Mouse (Mus musculus): Measurements from ENCODE around the gene Oaf. TPM values are rescaled to one million over a fixed set of nuclear protein-coding genes. Genes with fewer than 3 reads are reported as not detected.

Gene Oaf
- polyA plus RNA-seq, 1 experiment from 2014 or later = 28.6 TPM

GRCm38 (mm10) chr9:43267357-43267756, 27.6 kb upstream of the Oaf start:
- H3K4me1 ChIP-seq (ENCODE audit: control insufficient read depth, insufficient read depth, low read length) = peaks cover 23% of the 10 kb centered on the region
- H3K36me3 ChIP-seq (ENCODE audit: control insufficient read depth, insufficient read depth, low read length) = no peaks in the 10 kb centered on the region
- no peak for ATAC-seq (ENCODE audit: low FRiP score)
- WGBS = 85% methylated on average over 8 of the region's 8 CpGs
- no peak overlapping the region for H3K4me3 ChIP-seq (ENCODE audit: low read depth, low read length)
- no peaks in the 10 kb centered on the region for H3K9me3 ChIP-seq (ENCODE audit: control insufficient read depth, low read length)
- H3K27me3 ChIP-seq (ENCODE audit: control insufficient read depth, insufficient read depth, low read length) = peaks cover 29% of the 10 kb centered on the region
- H3K9ac ChIP-seq (ENCODE audit: low read length) = no peak overlapping the region
- no peak overlapping the region for H3K4me2 ChIP-seq
- H3K27ac ChIP-seq (ENCODE audit: low read depth, low read length) = no peak overlapping the region
- DNase-seq (ENCODE audit: low spot score, missing footprints) = no peak

- DNase-seq (ENCODE audit: low spot score, missing footprints) = no peak
- no peaks in the 10 kb centered on the region for H3K36me3 ChIP-seq (ENCODE audit: control insufficient read depth, insufficient read depth, low read length)
- no peak overlapping the region for H3K4me3 ChIP-seq (ENCODE audit: low read depth, low read length)
- H3K27ac ChIP-seq (ENCODE audit: low read depth, low read length) = no peak overlapping the region
- H3K9ac ChIP-seq (ENCODE audit: low read length) = no peak overlapping the region
- 61% methylated on average over 9 of the region's 9 CpGs for WGBS
- H3K4me1 ChIP-seq (ENCODE audit: control insufficient read depth, insufficient read depth, low read length) = peaks cover 11% of the 10 kb centered on the region
- H3K9me3 ChIP-seq (ENCODE audit: control insufficient read depth, low read length) = no peaks in the 10 kb centered on the region
- H3K27me3 ChIP-seq (ENCODE audit: control insufficient read depth, insufficient read depth, low read length) = peaks cover 8% of the 10 kb centered on the region
- no peak for ATAC-seq (ENCODE audit: low FRiP score)
- no peak overlapping the region for H3K4me2 ChIP-seq
Observed at GRCm38 (mm10) chr9:43265194-43265593, 25.5 kb upstream of the Oaf start.

- DNase-seq (ENCODE audit: low spot score, missing footprints) (peak; percentile 91), ATAC-seq (ENCODE audit: low FRiP score) (no peak)
- Histone ChIP-seq H3K9me3 (ENCODE audit: control insufficient read depth, low read length) (no peaks in the 10 kb centered on the region), H3K4me2 (no peak overlapping the region), H3K4me3 (ENCODE audit: low read depth, low read length) (no peak overlapping the region), H3K36me3 (ENCODE audit: control insufficient read depth, insufficient read depth, low read length) (no peaks in the 10 kb centered on the region), H3K27me3 (ENCODE audit: control insufficient read depth, insufficient read depth, low read length) (no peaks in the 10 kb centered on the region), H3K4me1 (ENCODE audit: control insufficient read depth, insufficient read depth, low read length) (peaks cover 4% of the 10 kb centered on the region), H3K27ac (ENCODE audit: low read depth, low read length) (no peak overlapping the region), H3K9ac (ENCODE audit: low read length) (no peak overlapping the region)
- WGBS = 16% methylated on average over 11 of the region's 11 CpGs
Observed at GRCm38 (mm10) chr9:43263946-43264451, 24.3 kb upstream of the Oaf start.

DNA sequence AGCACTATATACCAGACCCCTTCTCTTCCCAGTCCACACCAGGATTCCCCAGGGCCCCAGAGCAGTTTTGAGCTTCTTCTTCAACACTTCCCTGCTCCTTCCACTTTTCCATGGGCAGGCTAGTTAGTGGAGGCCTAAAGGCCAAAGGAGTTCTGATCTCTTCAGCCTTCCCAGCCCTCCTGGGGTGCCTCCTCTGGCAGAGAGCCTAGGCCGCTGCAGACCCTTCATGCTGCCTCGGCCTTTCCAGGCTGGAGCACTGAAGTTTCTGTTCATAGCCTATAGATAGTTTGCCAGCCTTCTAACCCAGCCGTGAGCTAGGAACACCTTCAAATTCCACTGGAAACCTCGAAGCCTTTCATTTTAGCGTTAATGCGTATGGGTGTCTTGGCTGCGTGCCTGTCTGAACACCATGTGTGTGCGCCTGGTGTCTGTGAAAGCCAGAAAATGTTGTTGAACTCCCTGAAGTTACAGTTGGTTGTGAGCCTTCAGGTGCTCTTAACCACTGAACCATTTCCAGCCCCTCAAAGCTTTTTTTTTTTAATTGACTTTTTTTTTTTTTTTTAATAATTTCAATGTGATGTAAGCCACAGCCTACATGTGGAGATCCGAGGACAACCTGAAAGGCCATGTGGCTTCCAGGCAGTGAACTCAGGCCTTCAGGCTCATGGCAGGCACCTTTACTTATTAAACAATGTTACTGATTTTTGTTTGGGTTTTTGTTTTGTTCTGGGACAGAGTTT, 23.3 kb upstream of the Oaf start:
- Histone ChIP-seq H3K9ac (ENCODE audit: low read length) (no peak overlapping the region), H3K9me3 (ENCODE audit: control insufficient read depth, low read length) (no peaks in the 10 kb centered on the region), H3K27me3 (ENCODE audit: control insufficient read depth, insufficient read depth, low read length) (no peaks in the 10 kb centered on the region), H3K4me2 (no peak overlapping the region), H3K36me3 (ENCODE audit: control insufficient read depth, insufficient read depth, low read length) (no peaks in the 10 kb centered on the region), H3K27ac (ENCODE audit: low read depth, low read length) (no peak overlapping the region), H3K4me1 (ENCODE audit: control insufficient read depth, insufficient read depth, low read length) (peaks cover 4% of the 10 kb centered on the region), H3K4me3 (ENCODE audit: low read depth, low read length) (no peak overlapping the region)
- no peak for ATAC-seq (ENCODE audit: low FRiP score)
- WGBS = 77% methylated on average over 9 of the region's 9 CpGs
- no peak for DNase-seq (ENCODE audit: low spot score, missing footprints)

DNA sequence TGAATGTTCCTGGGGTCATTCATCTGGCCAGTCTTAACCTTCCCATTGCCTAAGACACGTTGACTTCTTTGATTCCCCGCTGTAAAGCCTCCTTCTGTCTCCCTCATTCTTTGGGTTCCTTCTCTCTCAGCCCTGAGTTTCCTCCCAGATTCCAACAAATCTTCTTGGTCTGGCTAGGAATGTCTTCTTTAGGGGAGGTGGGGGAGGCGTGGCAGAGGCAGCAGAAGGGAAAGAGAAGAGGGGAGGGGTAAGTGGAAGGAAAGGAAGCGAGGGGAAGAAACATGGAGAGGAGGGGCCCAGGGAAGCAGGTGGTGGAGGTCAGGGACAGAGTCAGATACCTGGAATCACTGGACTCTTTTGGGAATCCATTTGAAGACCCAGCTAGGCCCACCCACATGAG, 22.7 kb upstream of the Oaf start:
- Histone ChIP-seq H3K9me3 (ENCODE audit: control insufficient read depth, low read length) (no peaks in the 10 kb centered on the region), H3K9ac (ENCODE audit: low read length) (no peak overlapping the region), H3K27me3 (ENCODE audit: control insufficient read depth, insufficient read depth, low read length) (no peaks in the 10 kb centered on the region), H3K27ac (ENCODE audit: low read depth, low read length) (no peak overlapping the region), H3K4me1 (ENCODE audit: control insufficient read depth, insufficient read depth, low read length) (peaks cover 4% of the 10 kb centered on the region), H3K36me3 (ENCODE audit: control insufficient read depth, insufficient read depth, low read length) (no peaks in the 10 kb centered on the region), H3K4me3 (ENCODE audit: low read depth, low read length) (no peak overlapping the region), H3K4me2 (no peak overlapping the region)
- ATAC-seq (ENCODE audit: low FRiP score) = no peak
- WGBS = 60% methylated on average over 4 of the region's 4 CpGs
- DNase-seq (ENCODE audit: low spot score, missing footprints) = no peak

DNA sequence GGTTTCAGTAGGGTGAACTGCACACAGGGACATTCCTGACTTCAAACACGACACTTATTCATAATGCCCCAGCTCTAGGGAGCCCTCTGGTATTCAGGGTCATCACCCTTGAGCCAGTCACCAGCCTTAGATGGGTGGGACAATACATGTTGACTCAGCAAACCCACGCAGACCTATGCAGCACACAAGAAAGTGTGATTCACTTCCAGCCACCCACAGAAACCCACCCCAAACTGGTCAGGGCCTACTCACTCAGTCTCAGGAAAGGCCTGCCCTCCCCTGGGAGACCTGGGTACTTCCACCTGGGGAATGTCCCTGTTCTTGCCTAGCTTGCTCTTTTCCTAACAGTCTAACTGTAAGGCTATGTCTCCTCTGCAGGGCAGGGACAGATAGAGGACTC, 22.2 kb upstream of the Oaf start:
- WGBS = 34% methylated on average over 2 of the region's 2 CpGs
- Histone ChIP-seq H3K36me3 (ENCODE audit: control insufficient read depth, insufficient read depth, low read length) (no peaks in the 10 kb centered on the region), H3K27ac (ENCODE audit: low read depth, low read length) (no peak overlapping the region), H3K4me3 (ENCODE audit: low read depth, low read length) (no peak overlapping the region), H3K9me3 (ENCODE audit: control insufficient read depth, low read length) (no peaks in the 10 kb centered on the region), H3K4me2 (no peak overlapping the region), H3K27me3 (ENCODE audit: control insufficient read depth, insufficient read depth, low read length) (no peaks in the 10 kb centered on the region), H3K4me1 (ENCODE audit: control insufficient read depth, insufficient read depth, low read length) (peaks cover 4% of the 10 kb centered on the region), H3K9ac (ENCODE audit: low read length) (no peak overlapping the region)
- DNase-seq (ENCODE audit: low spot score, missing footprints) = no peak
- no peak for ATAC-seq (ENCODE audit: low FRiP score)

- Histone ChIP-seq H3K4me2 (no peak overlapping the region), H3K4me1 (ENCODE audit: control insufficient read depth, insufficient read depth, low read length) (peaks cover 4% of the 10 kb centered on the region), H3K27me3 (ENCODE audit: control insufficient read depth, insufficient read depth, low read length) (no peaks in the 10 kb centered on the region), H3K4me3 (ENCODE audit: low read depth, low read length) (no peak overlapping the region), H3K9ac (ENCODE audit: low read length) (no peak overlapping the region), H3K9me3 (ENCODE audit: control insufficient read depth, low read length) (no peaks in the 10 kb centered on the region), H3K27ac (ENCODE audit: low read depth, low read length) (no peak overlapping the region), H3K36me3 (ENCODE audit: control insufficient read depth, insufficient read depth, low read length) (no peaks in the 10 kb centered on the region)
- 66% methylated on average over 4 of the region's 4 CpGs for WGBS
- no peak for ATAC-seq (ENCODE audit: low FRiP score)
- no peak for DNase-seq (ENCODE audit: low spot score, missing footprints)
Observed at GRCm38 (mm10) chr9:43261124-43261907, 21.6 kb upstream of the Oaf start.

DNA sequence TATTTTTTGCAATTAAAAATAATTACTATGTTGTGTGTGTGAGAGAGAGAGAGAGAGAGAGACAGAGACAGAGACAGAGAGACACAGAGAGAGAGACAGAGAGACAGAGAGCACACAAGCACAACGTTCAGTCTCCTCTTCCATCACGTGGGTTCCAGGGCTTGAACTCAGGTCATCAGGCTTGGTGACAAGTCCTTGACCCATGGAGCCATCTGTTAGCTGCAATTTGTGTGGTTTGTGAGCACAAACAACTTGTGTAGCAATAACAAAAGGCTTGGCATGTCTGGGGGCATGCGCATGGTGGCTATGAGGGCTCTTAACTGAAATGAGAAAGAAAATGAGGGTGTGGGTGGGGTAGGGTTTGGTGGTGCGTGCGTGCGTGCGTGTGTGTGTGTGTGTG, 20.9 kb upstream of the Oaf start:
- Histone ChIP-seq H3K36me3 (ENCODE audit: control insufficient read depth, insufficient read depth, low read length) (no peaks in the 10 kb centered on the region), H3K4me3 (ENCODE audit: low read depth, low read length) (no peak overlapping the region), H3K9me3 (ENCODE audit: control insufficient read depth, low read length) (no peaks in the 10 kb centered on the region), H3K4me1 (ENCODE audit: control insufficient read depth, insufficient read depth, low read length) (peaks cover 4% of the 10 kb centered on the region), H3K4me2 (no peak overlapping the region), H3K27me3 (ENCODE audit: control insufficient read depth, insufficient read depth, low read length) (no peaks in the 10 kb centered on the region), H3K27ac (ENCODE audit: low read depth, low read length) (no peak overlapping the region), H3K9ac (ENCODE audit: low read length) (no peak overlapping the region)
- no peak for DNase-seq (ENCODE audit: low spot score, missing footprints)
- no peak for ATAC-seq (ENCODE audit: low FRiP score)
- 87% methylated on average over 7 of the region's 7 CpGs for WGBS

- ATAC-seq (ENCODE audit: low FRiP score) (no peak), DNase-seq (ENCODE audit: low spot score, missing footprints) (no peak)
- Histone ChIP-seq H3K9me3 (ENCODE audit: control insufficient read depth, low read length) (no peaks in the 10 kb centered on the region), H3K27ac (ENCODE audit: low read depth, low read length) (no peak overlapping the region; the same call in 1 of the 2 replicates), H3K4me2 (no peak overlapping the region), H3K27me3 (ENCODE audit: control insufficient read depth, insufficient read depth, low read length) (no peaks in the 10 kb centered on the region), H3K4me3 (ENCODE audit: low read depth, low read length) (no peak overlapping the region), H3K4me1 (ENCODE audit: control insufficient read depth, insufficient read depth, low read length) (0 out of 2 replicates have a peak, but pooled peaks cover 4% of the 10 kb centered on the region), H3K36me3 (ENCODE audit: control insufficient read depth, insufficient read depth, low read length) (no peaks in the 10 kb centered on the region), H3K9ac (ENCODE audit: low read length) (no peak overlapping the region)
- WGBS = 24% methylated on average over 5 of the region's 5 CpGs
Observed at GRCm38 (mm10) chr9:43253271-43253681, 13.6 kb upstream of the Oaf start.

All from midbrain, embryonic 11.5 days (tissue).